Mouse (Mus musculus): ENCODE results near the gene Sptlc2. TPM values are rescaled to one million over a fixed set of nuclear protein-coding genes. Genes with fewer than 3 reads are reported as not detected.

Gene Sptlc2
- total and polyA plus RNA-seq, 2 experiments from 2014 or later, result 32.8 to 86.9 TPM

DNA sequence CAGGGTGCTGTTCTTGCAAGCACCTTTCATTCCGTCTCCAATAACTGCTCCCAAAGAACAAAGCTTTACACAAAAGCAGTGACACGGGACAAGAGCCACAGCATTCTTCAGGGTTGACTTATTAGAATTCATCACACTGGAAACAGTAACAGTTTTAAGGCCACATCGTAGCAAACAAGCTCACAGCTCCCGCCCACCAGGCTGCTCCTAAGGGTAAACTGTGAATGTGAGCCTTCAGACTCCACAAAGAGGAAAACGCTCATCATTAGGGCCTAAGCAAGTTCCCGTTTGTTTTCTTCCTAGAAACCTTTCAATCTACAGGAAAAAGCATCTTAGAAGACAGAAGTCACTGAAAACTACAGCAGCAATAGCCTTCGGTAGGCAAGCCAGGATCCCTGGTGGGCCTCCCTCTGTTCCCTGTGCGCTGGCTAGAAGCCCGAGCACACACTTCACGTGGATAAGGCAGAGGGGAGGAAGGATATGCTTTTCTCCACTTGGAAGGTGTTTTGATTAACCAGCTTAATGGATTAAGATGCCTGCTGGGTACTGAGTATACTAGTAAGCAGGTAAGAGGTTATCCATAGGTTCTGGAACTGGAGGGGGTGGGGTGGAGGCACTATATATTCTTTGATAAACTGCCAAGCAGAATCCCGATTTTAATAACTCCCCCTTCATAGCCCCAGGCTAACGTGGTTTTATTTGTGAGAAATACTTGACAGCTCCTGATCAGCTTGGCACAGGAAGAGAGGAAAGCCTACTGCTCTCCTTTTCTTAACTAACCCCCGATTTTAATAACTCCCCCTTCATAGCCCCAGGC lies 82.2 kb downstream of the Sptlc2 start:
- ATAC-seq (0 out of 2 replicates have a peak, but pooled peaks have one; percentile 27), DNase-seq (ENCODE audit: low spot score) (peak; percentile 35)
- Histone ChIP-seq H3K4me2 (ENCODE audit: low read depth, low read length) (no peak overlapping the region; the same call in 1 of the 2 replicates), H3K4me1 (ENCODE audit: insufficient read depth, low read length) (0 out of 2 replicates have a peak, but pooled peaks cover 3% of the 10 kb centered on the region), H3K27me3 (ENCODE audit: insufficient read depth, low read length) (no peaks in the 10 kb centered on the region), H3K9me3 (ENCODE audit: low read length) (no peaks in the 10 kb centered on the region), H3K9ac (replicated peaks; ENCODE audit: low read length) (no peak overlapping the region), H3K4me3 (ENCODE audit: low read length) (no peak overlapping the region), H3K36me3 (ENCODE audit: insufficient read depth, low read length) (peaks cover 19% of the 10 kb centered on the region; the same call in 1 of the 2 replicates), H3K27ac (no peak overlapping the region)
- WGBS, result 20% methylated on average over 13 of the region's 13 CpGs
- TF ChIP-seq CTCF (IDR thresholded peaks at IDR 0.05; ENCODE audit: low read depth), result no peak

DNA sequence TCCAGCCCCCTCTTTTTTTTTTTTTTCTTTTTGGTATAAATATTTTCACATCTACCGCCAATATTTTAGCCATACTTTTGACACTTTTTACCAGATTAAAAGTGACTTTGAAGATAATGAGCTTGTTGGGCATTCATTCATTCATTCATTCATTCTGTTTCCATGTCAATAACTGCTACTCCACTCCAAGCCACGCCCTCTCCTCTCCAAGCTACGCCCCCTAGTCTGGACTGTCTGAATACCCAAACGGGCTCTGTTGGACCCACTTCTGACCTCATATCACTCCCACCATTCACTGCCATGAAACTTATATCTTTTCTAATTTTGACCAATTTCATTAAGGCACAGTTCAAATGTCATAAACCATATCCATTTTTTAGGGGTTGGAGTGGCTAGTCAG lies 87.0 kb downstream of the Sptlc2 start:
- TF ChIP-seq CTCF (IDR thresholded peaks at IDR 0.05; ENCODE audit: low read depth), result no peak
- 46% methylated on average over 4 of the region's 4 CpGs for WGBS
- DNase-seq (ENCODE audit: low spot score), result no peak

DNA sequence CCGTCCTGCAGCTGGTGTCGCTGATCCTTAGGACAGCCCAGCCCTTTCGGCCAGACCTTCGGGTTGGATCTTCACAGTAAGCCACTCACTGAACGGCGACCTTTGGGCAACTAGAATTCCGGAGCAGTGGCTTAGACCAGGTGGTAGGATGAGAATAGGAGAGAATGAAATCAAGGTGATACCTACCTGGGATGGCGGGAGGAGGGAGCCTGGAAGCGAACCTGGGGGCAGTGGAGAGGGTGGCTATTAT lies 87.8 kb downstream of the Sptlc2 start:
- H3K4me1 ChIP-seq (ENCODE audit: insufficient read depth, low read length), result no peaks in the 10 kb centered on the region
- no peaks in the 10 kb centered on the region for H3K27me3 ChIP-seq (ENCODE audit: insufficient read depth, low read length)
- ATAC-seq, result no peak
- no peak for TF ChIP-seq CTCF (IDR thresholded peaks at IDR 0.05; ENCODE audit: low read depth)
- no peak overlapping the region for H3K27ac ChIP-seq
- H3K9me3 ChIP-seq (ENCODE audit: low read length), result no peaks in the 10 kb centered on the region
- peak overlapping the region; percentile 66 for H3K4me3 ChIP-seq (ENCODE audit: low read length)
- H3K9ac ChIP-seq (replicated peaks; ENCODE audit: low read length), result no peak overlapping the region
- no peaks in the 10 kb centered on the region for H3K36me3 ChIP-seq (ENCODE audit: insufficient read depth, low read length)
- H3K4me2 ChIP-seq (ENCODE audit: low read depth, low read length), result peak overlapping the region; percentile 83
- 1% methylated on average over 9 of the region's 9 CpGs for WGBS
- DNase-seq (ENCODE audit: low spot score), result no peak

More for the DNA sequence above, 87.0 kb downstream of the Sptlc2 start:
- Histone ChIP-seq H3K4me1 (ENCODE audit: insufficient read depth, low read length) (0 out of 2 replicates have a peak, but pooled peaks cover 3% of the 10 kb centered on the region), H3K4me2 (ENCODE audit: low read depth, low read length) (no peak overlapping the region), H3K27ac (no peak overlapping the region), H3K36me3 (ENCODE audit: insufficient read depth, low read length) (no peaks in the 10 kb centered on the region), H3K27me3 (ENCODE audit: insufficient read depth, low read length) (no peaks in the 10 kb centered on the region), H3K4me3 (ENCODE audit: low read length) (no peak overlapping the region), H3K9ac (replicated peaks; ENCODE audit: low read length) (no peak overlapping the region), H3K9me3 (ENCODE audit: low read length) (no peaks in the 10 kb centered on the region)
- ATAC-seq, result no peak

DNA sequence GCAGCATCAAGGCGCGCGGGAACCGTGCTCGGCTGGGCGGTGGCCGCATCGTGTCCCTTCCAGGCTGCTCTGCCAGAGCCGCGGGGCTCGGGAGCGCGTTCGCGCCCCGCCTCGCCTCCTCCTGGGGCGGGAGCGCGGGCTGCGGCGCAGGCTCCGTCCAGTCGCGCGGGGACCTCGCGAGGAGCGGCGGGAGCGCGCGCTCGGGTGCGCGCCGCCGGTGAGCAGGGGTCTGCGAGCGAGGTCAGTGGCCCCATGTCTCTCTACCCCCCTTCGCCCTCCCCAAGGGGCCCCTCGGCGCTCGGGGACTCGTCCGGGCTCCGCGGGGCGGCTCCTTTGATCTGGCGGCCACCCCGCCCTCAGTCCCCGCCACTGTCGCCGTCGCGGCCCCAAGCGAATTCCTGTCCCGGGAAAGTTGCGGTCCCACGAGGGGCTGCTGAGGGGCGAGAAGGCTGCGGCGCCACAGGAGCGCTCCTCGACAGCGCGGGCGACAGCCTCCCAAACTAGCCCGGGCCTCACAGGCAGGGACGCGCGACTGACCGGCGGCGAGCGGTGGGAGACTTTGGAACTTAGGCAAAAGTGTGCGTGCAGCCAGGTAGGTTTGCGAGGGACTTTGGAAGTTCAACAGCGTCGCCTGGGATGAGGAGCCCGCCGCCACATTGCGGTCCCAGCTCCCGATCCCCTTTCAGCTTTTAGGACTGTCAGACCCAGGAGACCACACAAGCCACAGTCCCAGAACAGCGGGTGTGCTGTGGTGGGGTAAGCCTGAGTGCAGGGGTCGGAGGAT lies 88.3 kb downstream of the Sptlc2 start, which contains the start of gene Ism2:
Gene Ism2 (minus strand): TSS at position 49 of the 784 bp plus-strand sequence.
- Histone ChIP-seq H3K4me2 (ENCODE audit: low read depth, low read length) (peak within 1 kb of the TSS; percentile 83), H3K27ac (no peak within 1 kb of the TSS), H3K4me1 (ENCODE audit: insufficient read depth, low read length) (no peaks in the 10 kb centered on the region), H3K9me3 (ENCODE audit: low read length) (no peaks in the 10 kb centered on the region), H3K4me3 (ENCODE audit: low read length) (peak within 1 kb of the TSS; percentile 66), H3K27me3 (ENCODE audit: insufficient read depth, low read length) (no peaks in the 10 kb centered on the region), H3K9ac (replicated peaks; ENCODE audit: low read length) (peak within 1 kb of the TSS; percentile 72), H3K36me3 (ENCODE audit: insufficient read depth, low read length) (no peaks in the 10 kb centered on the region)
- ATAC-seq, result peak; percentile 82
- under 1% methylated on average over 54 of the region's 86 CpGs for WGBS
- peak; percentile 67 for DNase-seq (ENCODE audit: low spot score)
- no peak for TF ChIP-seq CTCF (IDR thresholded peaks at IDR 0.05; ENCODE audit: low read depth)

- Histone ChIP-seq H3K9ac (replicated peaks; ENCODE audit: low read length) (peak overlapping the region; percentile 72), H3K4me1 (ENCODE audit: insufficient read depth, low read length) (no peaks in the 10 kb centered on the region), H3K27me3 (ENCODE audit: insufficient read depth, low read length) (no peaks in the 10 kb centered on the region), H3K4me2 (ENCODE audit: low read depth, low read length) (peak overlapping the region; percentile 83), H3K9me3 (ENCODE audit: low read length) (no peaks in the 10 kb centered on the region), H3K4me3 (ENCODE audit: low read length) (peak overlapping the region; percentile 66), H3K36me3 (ENCODE audit: insufficient read depth, low read length) (no peaks in the 10 kb centered on the region), H3K27ac (no peak overlapping the region)
- no peak; the same call in 1 of the 2 replicates for ATAC-seq
- 8% methylated on average over 29 of the region's 29 CpGs for WGBS
- TF ChIP-seq CTCF (IDR thresholded peaks at IDR 0.05; ENCODE audit: low read depth), result peak; percentile 15; the same call in 1 of the 2 replicates
- DNase-seq (ENCODE audit: low spot score), result no peak
Measured at GRCm38 (mm10) chr12:87299037-87299656, 89.0 kb downstream of the Sptlc2 start.

GRCm38 (mm10) chr12:87293934-87294333 lies 94.2 kb downstream of the Sptlc2 start:
- H3K36me3 ChIP-seq (ENCODE audit: insufficient read depth, low read length), result no peaks in the 10 kb centered on the region
- H3K9ac ChIP-seq (replicated peaks; ENCODE audit: low read length), result no peak overlapping the region
- H3K27me3 ChIP-seq (ENCODE audit: insufficient read depth, low read length), result no peaks in the 10 kb centered on the region
- no peak overlapping the region for H3K27ac ChIP-seq
- no peaks in the 10 kb centered on the region for H3K4me1 ChIP-seq (ENCODE audit: insufficient read depth, low read length)
- no peak for ATAC-seq
- no peak overlapping the region for H3K4me3 ChIP-seq (ENCODE audit: low read length)
- TF ChIP-seq CTCF (IDR thresholded peaks at IDR 0.05; ENCODE audit: low read depth), result no peak
- no peaks in the 10 kb centered on the region for H3K9me3 ChIP-seq (ENCODE audit: low read length)
- DNase-seq (ENCODE audit: low spot score), result no peak
- H3K4me2 ChIP-seq (ENCODE audit: low read depth, low read length), result no peak overlapping the region
- WGBS, result 68% methylated on average over 6 of the region's 6 CpGs

Data from hindbrain, postnatal 0 days (tissue).